Mouse (Mus musculus) lung, postnatal 4 days (tissue): Measurements from ENCODE around the gene Jdp2.
A peak's percentile ranks its signal among the peaks of the same experiment; 100 is the strongest.

Experiments
- DNase-seq, 2 experiments: peaks; one replicate each; pipeline ENCODE4 v3.0.0; 2021

Gene Jdp2

DNA sequence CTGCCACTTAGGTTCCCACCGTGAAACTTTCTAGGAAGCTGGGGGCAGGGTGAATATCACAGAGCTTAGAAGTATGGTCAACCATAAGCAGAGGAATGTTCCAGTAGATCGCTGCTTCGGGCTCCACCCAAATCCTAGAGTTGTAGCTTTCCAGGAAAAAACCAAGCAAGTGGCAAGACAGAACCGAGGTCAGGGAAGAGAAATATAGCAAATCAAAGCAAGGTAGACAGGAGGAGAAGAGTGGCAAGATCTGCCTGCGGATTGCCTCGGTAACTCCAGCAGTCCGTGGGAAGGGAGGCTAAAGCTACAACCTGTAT is 88.3 kb downstream of the Jdp2 start:
- no peak for DNase-seq

DNA sequence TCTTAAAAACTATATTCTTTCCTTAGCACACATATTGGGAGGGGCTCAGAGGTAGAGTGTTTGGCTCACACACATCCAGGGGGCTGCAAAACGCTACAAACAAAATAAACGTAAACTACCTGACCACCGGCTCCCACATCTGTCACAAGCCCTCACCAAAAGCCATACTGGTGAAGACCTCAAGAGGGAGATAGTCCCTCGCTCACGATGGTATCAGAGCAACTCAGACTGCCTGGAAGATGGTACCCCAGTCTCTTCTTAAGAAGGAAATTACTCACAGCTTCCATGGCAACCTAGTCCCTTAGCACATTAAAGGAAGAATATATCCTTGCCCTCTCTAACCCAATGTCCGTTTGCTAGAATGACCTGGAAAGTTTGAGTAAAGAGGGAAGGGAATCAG is 89.0 kb downstream of the Jdp2 start:
- peak in 1 of 2 experiments; percentile 19 for DNase-seq
